Mouse (Mus musculus): ENCODE data around the gene Mylk2.

Gene Mylk2

GRCm38 (mm10) chr2:152942898-152943515 is 31.9 kb downstream of the Mylk2 start:
- DNase-seq (ENCODE audit: extremely low read depth, low read depth) = no peak

DNA sequence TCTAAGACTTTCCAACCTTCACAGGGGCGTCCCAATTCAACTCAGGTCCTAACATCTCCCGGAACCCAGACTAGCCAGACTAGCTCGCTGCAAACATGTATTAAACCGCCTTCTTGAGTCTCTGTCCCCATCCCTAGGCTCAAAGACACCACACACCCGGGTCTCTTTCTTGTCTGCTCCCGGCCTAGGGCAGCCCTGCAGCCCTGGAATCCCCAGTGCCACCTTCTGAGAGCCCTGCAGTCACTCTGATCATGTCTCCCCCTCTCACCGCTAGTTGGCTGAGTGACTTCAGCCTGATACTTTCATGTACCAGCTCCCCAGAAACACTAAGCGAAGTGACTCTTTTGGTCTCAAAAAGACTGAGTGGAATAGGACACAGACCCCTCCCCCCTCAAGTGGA is 32.4 kb downstream of the Mylk2 start:
- no peak for DNase-seq (ENCODE audit: extremely low read depth, low read depth)

- no peak for DNase-seq (ENCODE audit: extremely low read depth, low read depth)
These were observed 32.9 kb downstream of the Mylk2 start for GRCm38 (mm10) chr2:152944013-152944412.

DNA sequence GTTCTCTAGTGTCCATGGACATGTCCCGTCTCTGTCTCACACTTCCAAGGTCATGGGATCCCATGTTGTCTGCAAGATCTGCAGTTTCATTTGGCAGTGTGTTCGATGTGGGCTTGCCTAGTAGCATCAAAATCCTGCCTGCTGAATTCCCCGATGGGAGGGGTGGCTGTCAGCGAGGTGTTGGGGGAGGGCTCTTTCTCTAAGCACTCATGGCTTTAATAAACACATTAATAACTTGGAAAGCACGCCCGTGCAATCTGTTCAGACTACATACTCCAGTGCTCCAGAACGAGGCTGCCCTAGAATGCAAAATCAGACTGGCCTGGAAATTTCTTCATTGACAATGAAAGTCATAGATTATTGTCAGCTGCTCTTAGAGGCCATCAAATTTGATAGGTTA is 35.9 kb downstream of the Mylk2 start:
- DNase-seq (ENCODE audit: extremely low read depth, low read depth) = no peak

- DNase-seq (ENCODE audit: extremely low read depth, low read depth) = no peak
These were observed 37.4 kb downstream of the Mylk2 start for GRCm38 (mm10) chr2:152948438-152949020.

DNA sequence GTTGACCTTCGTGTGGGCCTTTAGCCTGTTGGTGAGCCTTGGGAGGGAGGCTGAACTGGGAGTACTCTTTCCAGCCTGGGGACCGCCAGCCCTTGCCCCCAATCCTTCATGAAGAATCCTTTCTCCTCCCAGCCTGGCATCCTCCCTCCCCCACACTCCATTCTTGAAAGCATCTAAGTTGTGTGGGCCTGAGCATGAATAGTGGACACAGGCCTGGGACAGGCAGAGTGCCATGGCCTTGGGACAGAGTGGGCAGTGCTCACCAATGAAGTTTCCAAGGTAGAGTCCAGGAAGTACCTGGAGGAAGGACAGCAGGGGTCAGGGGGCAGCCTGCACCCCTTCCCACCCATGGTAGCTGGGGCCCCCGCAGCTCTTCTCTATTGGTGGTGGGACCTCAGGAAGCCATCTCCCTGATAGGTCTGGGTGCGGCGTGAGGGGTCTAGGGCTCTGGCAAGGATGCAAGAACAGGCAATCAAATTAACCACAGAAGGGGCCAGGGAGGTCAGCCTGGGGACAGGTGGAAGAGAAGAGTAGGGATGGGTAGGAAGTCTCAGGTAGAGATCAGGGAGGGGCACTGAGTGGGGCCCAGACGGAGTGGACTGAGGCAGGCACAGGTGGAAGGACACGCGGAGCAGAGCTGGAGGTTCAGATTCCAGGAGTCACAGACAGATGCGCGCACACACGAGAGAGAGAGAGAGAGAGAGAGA is 39.4 kb downstream of the Mylk2 start:
- DNase-seq (ENCODE audit: extremely low read depth, low read depth) = no peak

GRCm38 (mm10) chr2:152951065-152951849 is 40.1 kb downstream of the Mylk2 start, which contains the start of gene Dusp15:
Dusp15 (minus strand) TSS chr2:152951698.
- DNase-seq (ENCODE audit: extremely low read depth, low read depth) = no peak

GRCm38 (mm10) chr2:152951850-152952720 is 40.9 kb downstream of the Mylk2 start:
- no peak for DNase-seq (ENCODE audit: extremely low read depth, low read depth)

DNA sequence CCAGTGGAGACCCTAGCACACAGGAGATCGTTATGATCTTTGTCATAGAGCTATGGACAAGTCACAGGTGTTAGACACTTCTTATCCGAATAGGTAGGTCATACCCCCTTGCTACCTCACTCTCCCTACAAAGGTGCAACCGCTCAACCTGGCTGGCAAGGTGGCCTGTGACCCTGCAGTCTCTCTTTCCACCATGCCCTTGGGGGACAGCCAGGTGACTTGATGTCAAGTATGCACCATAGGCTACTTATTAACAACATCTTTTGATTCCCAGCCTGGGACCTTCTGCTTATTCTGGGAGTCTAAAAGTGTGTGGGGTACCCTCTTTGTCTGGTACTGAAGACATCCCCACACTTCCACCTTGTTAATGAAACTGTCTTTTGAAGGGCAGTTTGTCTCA is 47.0 kb downstream of the Mylk2 start:
- no peak for DNase-seq (ENCODE audit: extremely low read depth, low read depth)

DNA sequence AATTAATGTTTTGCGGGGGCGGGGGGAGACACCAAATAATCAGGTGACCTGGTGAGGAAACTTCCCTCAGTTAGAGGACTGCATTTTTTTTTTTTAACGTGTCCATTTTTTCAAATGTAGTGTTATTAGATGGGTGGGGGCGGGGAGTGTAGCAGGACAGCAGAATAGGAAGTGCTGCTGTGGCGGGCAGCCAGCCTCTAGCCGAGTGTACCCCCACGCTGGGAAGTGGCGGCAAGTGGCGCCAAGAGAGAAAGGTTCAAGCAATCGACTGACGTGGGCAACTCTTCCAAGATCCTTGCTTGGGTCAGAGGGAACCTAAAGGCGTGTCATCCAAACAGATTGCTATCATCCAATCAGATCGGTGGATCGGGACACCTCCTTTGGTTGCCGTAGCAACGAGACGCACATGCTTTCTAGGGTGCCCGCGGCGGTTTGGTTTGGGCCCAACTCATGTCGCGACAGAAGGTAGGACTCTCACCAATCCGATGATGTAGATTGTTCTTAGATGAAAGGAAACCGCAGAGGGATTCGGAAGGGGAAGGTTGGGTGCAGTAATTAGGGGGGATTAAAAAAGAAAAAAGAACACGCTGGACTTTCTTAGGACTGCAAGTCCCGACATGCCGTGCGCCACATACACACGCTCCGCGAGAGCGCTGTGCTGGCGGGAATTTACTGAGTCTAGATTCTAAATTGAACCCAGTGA is 51.1 kb downstream of the Mylk2 start, which contains the start of gene Ttll9:
Gene Ttll9 (plus strand): TSS at position 395 of the 703 bp plus-strand sequence.
- peak; percentile 70 for DNase-seq (ENCODE audit: extremely low read depth, low read depth)

DNA sequence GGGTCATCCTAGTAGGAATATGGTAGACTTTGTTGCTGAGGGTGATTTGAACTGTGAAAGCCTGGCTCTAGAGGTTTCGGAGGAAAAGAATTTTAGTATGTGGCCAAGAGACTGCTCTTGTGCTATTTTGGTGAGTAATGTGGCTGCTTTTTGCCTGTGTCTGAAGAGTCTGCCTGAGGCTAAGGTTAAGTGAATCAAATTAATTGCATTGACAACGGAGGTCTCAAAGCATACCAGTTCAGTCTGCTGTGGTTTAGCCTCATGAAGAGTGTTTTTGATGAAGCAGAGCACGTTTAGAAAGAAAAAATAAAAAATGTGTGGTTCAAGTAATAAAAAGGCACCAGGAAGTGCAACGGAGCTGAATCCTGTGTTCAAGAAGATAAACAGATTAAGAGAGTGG is 54.4 kb downstream of the Mylk2 start:
- no peak for DNase-seq (ENCODE audit: extremely low read depth, low read depth)
